10 mouse cellular contexts compared by ENCODE assay signal in the genomic region with DNA sequence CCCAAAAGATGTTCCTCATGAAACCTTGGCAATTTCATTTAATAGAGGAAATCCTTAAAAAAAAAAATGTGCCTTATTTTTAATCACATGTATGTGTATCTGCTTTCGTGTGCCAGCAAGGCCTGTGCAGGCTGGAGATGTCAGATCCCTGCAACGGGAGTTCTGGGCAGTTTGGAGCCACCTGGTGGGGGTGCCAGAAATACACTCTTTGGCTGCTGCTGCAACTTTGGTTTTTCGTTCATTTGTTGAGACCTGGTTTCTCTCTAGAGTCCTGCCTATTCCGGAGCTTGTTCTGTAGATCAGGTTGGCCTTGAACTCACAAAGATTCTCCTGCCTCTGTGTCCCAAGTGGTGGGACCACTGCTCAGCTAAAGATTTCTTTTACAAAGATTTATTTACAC. TPM values are rescaled to one million over a fixed set of nuclear protein-coding genes. Genes with fewer than 3 reads are reported as not detected.
DNase-seq lines count a peak whose midpoint lies in the region; ATAC-seq and TF ChIP-seq lines count a peak whose summit lies in the region.
"Had no signal": no experiment of that assay in that cellular context is flagged by ENCODE, and none has a peak within 500 bp of the region (broad histone marks: within the 10 kb centered on the region; RNA-seq: fewer than 3 reads in every experiment).

No protein-coding gene starts in this region.

- H3K36me3 ChIP-seq in midbrain, embryonic 14.5 days (ENCODE audit: control insufficient read depth, insufficient read depth, low read length), result no peaks in the 10 kb centered on the region
- H3K36me3 ChIP-seq in midbrain, embryonic 15.5 days (replicated peaks), result no peaks in the 10 kb centered on the region
- no peaks in the 10 kb centered on the region for H3K36me3 ChIP-seq in splenic B cell, adult 2 months (ENCODE audit: control insufficient read depth, insufficient read depth, low read length, poor library complexity, severe bottlenecking)
- H3K36me3 ChIP-seq in forebrain, embryonic 10.5 days (replicated peaks), result no peaks in the 10 kb centered on the region
- H3K36me3 ChIP-seq: heart, embryonic 15.5 days; neural tube, embryonic 12.5 days had no signal

- H3K4me3 ChIP-seq in midbrain, embryonic 14.5 days (replicated peaks; ENCODE audit: low read depth, low read length), result no peak overlapping the region
- no peak overlapping the region for H3K4me3 ChIP-seq in midbrain, embryonic 15.5 days
- H3K4me3 ChIP-seq in bone marrow macrophage, adult 2 months (ENCODE audit: insufficient read depth, low read length), result no peak overlapping the region
- H3K4me3 ChIP-seq in forebrain, embryonic 10.5 days, result no peak overlapping the region
- H3K4me3 ChIP-seq: heart, embryonic 15.5 days; neural tube, embryonic 12.5 days had no signal

- WGBS in midbrain, embryonic 14.5 days, result 50% methylated on average over 4 of the region's 4 CpGs
- WGBS in midbrain, embryonic 15.5 days, result 45% methylated on average over 4 of the region's 4 CpGs
- 53% methylated on average over 4 of the region's 4 CpGs for WGBS in forebrain, embryonic 10.5 days

- no peak overlapping the region for H3K9ac ChIP-seq in midbrain, embryonic 14.5 days (replicated peaks; ENCODE audit: low read length)
- no peak overlapping the region for H3K9ac ChIP-seq in midbrain, embryonic 15.5 days
- H3K9ac ChIP-seq: heart, embryonic 15.5 days; neural tube, embryonic 12.5 days had no signal

- no peaks in the 10 kb centered on the region for H3K4me1 ChIP-seq in midbrain, embryonic 14.5 days (ENCODE audit: control insufficient read depth, insufficient read depth, low read length)
- H3K4me1 ChIP-seq in midbrain, embryonic 15.5 days, result peaks cover 4% of the 10 kb centered on the region
- peaks cover 4% of the 10 kb centered on the region for H3K4me1 ChIP-seq in bone marrow macrophage, adult 2 months (ENCODE audit: control insufficient read depth, insufficient read depth, low read length)
- peaks cover 5% of the 10 kb centered on the region for H3K4me1 ChIP-seq in forebrain, embryonic 10.5 days
- H3K4me1 ChIP-seq: heart, embryonic 15.5 days had no signal

- no peaks in the 10 kb centered on the region for H3K9me3 ChIP-seq in midbrain, embryonic 14.5 days (ENCODE audit: control insufficient read depth, low read length)
- H3K9me3 ChIP-seq in midbrain, embryonic 15.5 days, result no peaks in the 10 kb centered on the region
- H3K9me3 ChIP-seq in forebrain, embryonic 10.5 days, result no peaks in the 10 kb centered on the region
- H3K9me3 ChIP-seq: heart, embryonic 15.5 days; neural tube, embryonic 12.5 days had no signal

- no peak overlapping the region for H3K4me2 ChIP-seq in midbrain, embryonic 14.5 days (ENCODE audit: low read length)
- H3K4me2 ChIP-seq in midbrain, embryonic 15.5 days, result no peak overlapping the region
- H3K4me2 ChIP-seq: heart, embryonic 15.5 days; neural tube, embryonic 12.5 days had no signal

- peak; percentile 16; the same call in 1 of the 2 replicates for TF ChIP-seq CTCF in bone marrow macrophage, adult 2 months (IDR thresholded peaks at IDR 0.05; ENCODE audit: low read depth, low read length)

- no peaks in the 10 kb centered on the region for H3K27me3 ChIP-seq in midbrain, embryonic 14.5 days (ENCODE audit: control insufficient read depth, insufficient read depth, low read length)
- H3K27me3 ChIP-seq in midbrain, embryonic 15.5 days (replicated peaks), result no peaks in the 10 kb centered on the region
- H3K27me3 ChIP-seq in splenic B cell, adult 2 months (ENCODE audit: control insufficient read depth, insufficient read depth, low read length, poor library complexity, severe bottlenecking), result no peaks in the 10 kb centered on the region
- H3K27me3 ChIP-seq in forebrain, embryonic 10.5 days (ENCODE audit: poor library complexity, severe bottlenecking), result no peaks in the 10 kb centered on the region
- H3K27me3 ChIP-seq: heart, embryonic 15.5 days; neural tube, embryonic 12.5 days had no signal

- 0 out of 2 replicates have a peak, but pooled peaks have one; percentile 46 for ATAC-seq in frontal cortex, adult (ENCODE audit: low TSS enrichment)
- ATAC-seq in midbrain, embryonic 14.5 days (ENCODE audit: low FRiP score, low TSS enrichment), result no peak
- no peak for ATAC-seq in midbrain, embryonic 15.5 days (replicated peaks)

- no peak overlapping the region for H3K27ac ChIP-seq in midbrain, embryonic 14.5 days (replicated peaks; ENCODE audit: low read depth, low read length)
- H3K27ac ChIP-seq in midbrain, embryonic 15.5 days, result no peak overlapping the region
- H3K27ac ChIP-seq in bone marrow macrophage, adult 2 months (ENCODE audit: insufficient read depth, low read depth, low read length), result no peak overlapping the region
- H3K27ac ChIP-seq in forebrain, embryonic 10.5 days, result no peak overlapping the region
- H3K27ac ChIP-seq: heart, embryonic 15.5 days; neural tube, embryonic 12.5 days had no signal

- no peak for DNase-seq in frontal cortex, postnatal 36 days (ENCODE audit: low spot score in 2 of 2)
- DNase-seq in midbrain, embryonic 14.5 days, result peak; percentile 20
- DNase-seq in splenic B cell, adult 2 months (ENCODE audit: low read depth, low spot score), result peak; percentile 70
- DNase-seq in left cerebral cortex, adult 8-10 months (ENCODE audit: low spot score in 2 of 2), result no peak
- no peak for DNase-seq in forebrain, embryonic 10.5 days (ENCODE audit: extremely low spot score, low spot score)

- TF ChIP-seq POLR2A in bone marrow macrophage, adult 2 months (IDR thresholded peaks at IDR 0.05; ENCODE audit: borderline replicate concordance, low read depth, low read length), result no peak

RNA-seq across cellular contexts. Expression of a gene that starts 5.4 kb away (rescaled TPM):
- 62.8 and 68.3 TPM in 2 replicates for polyA plus RNA-seq in midbrain, embryonic 14.5 days (2014; fragmentation: Nextera tagmentation; extraction: Ambion mirVana)
- polyA plus RNA-seq in midbrain, embryonic 15.5 days (2015; fragmentation: Nextera tagmentation; extraction: Ambion mirVana), result 57.0 and 60.5 TPM in 2 replicates
- polyA plus RNA-seq in bone marrow macrophage, adult 2 months (2012; ENCODE audit: insufficient read depth, insufficient read length, missing spikeins), result 37.0 and 37.5 TPM in 2 replicates
- total RNA-seq in left cerebral cortex, adult 8-10 months (2022), result 10 to 100 TPM; 30.2 to 36.4 (median 33.9) TPM
- 78.0 and 78.5 TPM in 2 replicates for polyA plus RNA-seq in forebrain, embryonic 10.5 days (2016; fragmentation: Nextera tagmentation; extraction: Ambion mirVana)

RNA-seq across cellular contexts. Expression of a gene that starts 10.2 kb away (rescaled TPM):
- polyA plus RNA-seq in midbrain, embryonic 14.5 days (2014; fragmentation: Nextera tagmentation; extraction: Ambion mirVana), result 89.1 and 119 TPM in 2 replicates
- polyA plus RNA-seq in midbrain, embryonic 15.5 days (2015; fragmentation: Nextera tagmentation; extraction: Ambion mirVana), result 130 and 134 TPM in 2 replicates
- 42.3 and 49.4 TPM in 2 replicates for polyA plus RNA-seq in bone marrow macrophage, adult 2 months (2012; ENCODE audit: insufficient read depth, insufficient read length, missing spikeins)
- total RNA-seq in left cerebral cortex, adult 8-10 months (2022), result 10 to 100 TPM; 24.9 to 33.6 (median 28.6) TPM
- polyA plus RNA-seq in forebrain, embryonic 10.5 days (2016; fragmentation: Nextera tagmentation; extraction: Ambion mirVana), result 374 and 381 TPM in 2 replicates

RNA-seq across cellular contexts. Expression of a gene that starts 50.9 kb away (rescaled TPM):
- polyA plus RNA-seq in midbrain, embryonic 14.5 days (2014; fragmentation: Nextera tagmentation; extraction: Ambion mirVana), result 37.1 and 46.6 TPM in 2 replicates
- 47.3 and 48.4 TPM in 2 replicates for polyA plus RNA-seq in midbrain, embryonic 15.5 days (2015; fragmentation: Nextera tagmentation; extraction: Ambion mirVana)
- polyA plus RNA-seq in bone marrow macrophage, adult 2 months (2012; ENCODE audit: insufficient read depth, insufficient read length, missing spikeins), result 21.4 and 30.6 TPM in 2 replicates
- total RNA-seq in left cerebral cortex, adult 8-10 months (2022), result 10 to 100 TPM; 45.3 to 49.3 (median 47.8) TPM
- polyA plus RNA-seq in forebrain, embryonic 10.5 days (2016; fragmentation: Nextera tagmentation; extraction: Ambion mirVana), result 45.7 and 48.3 TPM in 2 replicates

RNA-seq across cellular contexts. Expression of a gene that starts 50.9 kb away (rescaled TPM):
- polyA plus RNA-seq in midbrain, embryonic 14.5 days (2014; fragmentation: Nextera tagmentation; extraction: Ambion mirVana), result 43.7 and 55.1 TPM in 2 replicates
- polyA plus RNA-seq in midbrain, embryonic 15.5 days (2015; fragmentation: Nextera tagmentation; extraction: Ambion mirVana), result 49.2 and 54.3 TPM in 2 replicates
- 25.0 and 29.4 TPM in 2 replicates for polyA plus RNA-seq in bone marrow macrophage, adult 2 months (2012; ENCODE audit: insufficient read depth, insufficient read length, missing spikeins)
- total RNA-seq in left cerebral cortex, adult 8-10 months (2022), result 10 to 100 TPM; 34.6 to 39.1 (median 36.5) TPM
- 79.2 and 81.1 TPM in 2 replicates for polyA plus RNA-seq in forebrain, embryonic 10.5 days (2016; fragmentation: Nextera tagmentation; extraction: Ambion mirVana)

RNA-seq across cellular contexts. Expression of a gene that starts 53.2 kb away (rescaled TPM):
- polyA plus RNA-seq in midbrain, embryonic 14.5 days (2014; fragmentation: Nextera tagmentation; extraction: Ambion mirVana), result 0.38 and 1.00 TPM in 2 replicates
- 0.72 and 1.7 TPM in 2 replicates for polyA plus RNA-seq in midbrain, embryonic 15.5 days (2015; fragmentation: Nextera tagmentation; extraction: Ambion mirVana)
- polyA plus RNA-seq in bone marrow macrophage, adult 2 months (2012; ENCODE audit: insufficient read depth, insufficient read length, missing spikeins), result not detected in 2 replicates
- total RNA-seq in left cerebral cortex, adult 8-10 months (2022), result 1 to 10 TPM; 3.1 to 4.1 (median 3.5) TPM
- polyA plus RNA-seq in forebrain, embryonic 10.5 days (2016; fragmentation: Nextera tagmentation; extraction: Ambion mirVana), result 0.55 and 1.3 TPM in 2 replicates

Comparison
In these comparisons a context has a peak if more than half of its experiments do, and no peak if none do; other contexts are left out.
1. DNase-seq: peak in midbrain, embryonic 14.5 days (single experiment) and splenic B cell, adult 2 months (single experiment); none in frontal cortex, postnatal 36 days (0 of 2), left cerebral cortex, adult 8-10 months (0 of 2) and forebrain, embryonic 10.5 days (single experiment).